Mouse (Mus musculus): ENCODE measurements around the gene Bcat2.

Bcat2 gene

GRCm38 (mm10) chr7:45626571-45627076 is 56.7 kb downstream of the Bcat2 start:
- no peak for DNase-seq (ENCODE audit: low spot score)

- DNase-seq (ENCODE audit: low spot score): no peak
Observed at GRCm38 (mm10) chr7:45627261-45627660, 57.3 kb downstream of the Bcat2 start, which contains the start of gene Rasip1. Gene Rasip1, plus strand, starts transcription at chr7:45627488.

- DNase-seq (ENCODE audit: low spot score): peak; percentile 91
Observed at GRCm38 (mm10) chr7:45628364-45629294, 58.7 kb downstream of the Bcat2 start.

GRCm38 (mm10) chr7:45630064-45630907 is 60.3 kb downstream of the Bcat2 start:
- DNase-seq (ENCODE audit: low spot score): no peak

GRCm38 (mm10) chr7:45632499-45632898 is 62.5 kb downstream of the Bcat2 start:
- peak; percentile 64 for DNase-seq (ENCODE audit: low spot score)

- no peak for DNase-seq (ENCODE audit: low spot score)
Observed at GRCm38 (mm10) chr7:45634946-45635681, 65.2 kb downstream of the Bcat2 start.

- no peak for DNase-seq (ENCODE audit: low spot score)
Observed at GRCm38 (mm10) chr7:45635711-45636688, 66.0 kb downstream of the Bcat2 start.

- no peak for DNase-seq (ENCODE audit: low spot score)
Observed at GRCm38 (mm10) chr7:45637710-45638109, 67.8 kb downstream of the Bcat2 start.

- peak; percentile 89 for DNase-seq (ENCODE audit: low spot score)
Observed at GRCm38 (mm10) chr7:45638623-45639401, 68.9 kb downstream of the Bcat2 start.
